ENCODE assay signal across 8 mouse cellular contexts in genomic region chr11:68724117-68724516, GRCm38 (mm10). TPM values are rescaled to one million over a fixed set of nuclear protein-coding genes. Genes with fewer than 3 reads are reported as not detected.
DNase-seq lines count a peak whose midpoint lies in the region.

No protein-coding gene starts in this region.

- DNase-seq in adrenal gland, postnatal 14 days: peak; percentile 31
- DNase-seq in adrenal gland, adult 18-20 months (ENCODE audit: low spot score in 2 of 2): no peak
- DNase-seq in left cerebral cortex, postnatal 4 days: peak; percentile 20
- DNase-seq in left cerebral cortex, adult 11 months (ENCODE audit: low spot score): no peak
- peak; percentile 59 for DNase-seq in ZHBTc4 (ENCODE audit: low read depth, low spot score)
- peak; percentile 25 for DNase-seq in mesoderm, embryonic 11.5 days (ENCODE audit: low read depth, low spot score)
- DNase-seq in gastrocnemius, postnatal 14 days: no peak
- DNase-seq in heart, adult 9 months (ENCODE audit: low spot score in 2 of 2): no peak

- intact Hi-C loops in left cerebral cortex, postnatal 4 days (cut with DNase I): no loop called here
- intact Hi-C loops in gastrocnemius, postnatal 14 days (cut with DNase I; ENCODE audit: low total_unique reads): loop anchor here (10.0 kb wide), 1 partner anchor 159 kb away; no protein-coding TSS in a partner anchor

RNA-seq across cellular contexts. Expression of gene Myh10, which starts 32.8 kb away (rescaled TPM):
- total RNA-seq in adrenal gland, postnatal 14 days (2021): 34.4 and 36.0 TPM in 2 replicates
- total RNA-seq in adrenal gland, adult 18-20 months (2021): 10 to 100 TPM; 31.4 to 32.2 TPM
- total RNA-seq in left cerebral cortex, postnatal 4 days (2021): 100 to 1,000 TPM; 248 to 255 TPM
- 10 to 100 TPM; 16.4 to 23.0 TPM for total RNA-seq in gastrocnemius, postnatal 14 days (2021)

Comparison
In these comparisons a context has a peak if more than half of its experiments do, and no peak if none do; other contexts are left out.
1. DNase-seq: peak in adrenal gland, postnatal 14 days (single experiment), left cerebral cortex, postnatal 4 days (single experiment), ZHBTc4 (single experiment) and mesoderm, embryonic 11.5 days (single experiment); none in adrenal gland, adult 18-20 months (0 of 2), left cerebral cortex, adult 11 months (single experiment), gastrocnemius, postnatal 14 days (single experiment) and heart, adult 9 months (0 of 2).